ENCODE assay signal across 13 mouse cellular contexts in the genomic region with DNA sequence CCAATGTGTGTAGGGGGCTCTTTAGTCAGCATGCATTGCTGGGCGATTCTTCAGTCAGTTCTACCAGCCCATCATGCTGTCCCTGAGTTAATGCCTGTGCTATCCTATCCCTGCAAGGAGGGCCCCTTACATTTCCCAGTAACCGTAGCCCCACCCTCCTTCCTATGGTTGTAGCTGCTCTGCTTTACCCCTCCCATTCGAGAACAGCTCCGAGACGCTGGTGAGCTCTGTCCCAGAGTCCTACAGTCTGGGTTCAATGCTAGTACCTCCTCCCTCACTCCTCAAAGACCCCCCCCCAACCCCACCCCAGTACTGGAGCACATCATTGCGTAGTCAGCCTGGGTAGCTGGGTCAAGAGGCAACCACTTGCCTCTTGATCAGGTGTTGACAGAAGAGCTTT. TPM values are rescaled to one million over a fixed set of nuclear protein-coding genes. Genes with fewer than 3 reads are reported as not detected.
DNase-seq lines count a peak whose midpoint lies in the region; ATAC-seq and TF ChIP-seq lines count a peak whose summit lies in the region.
"Had no signal": no experiment of that assay in that cellular context is flagged by ENCODE, and none has a peak within 500 bp of the region (broad histone marks: within the 10 kb centered on the region; RNA-seq: fewer than 3 reads in every experiment).

No protein-coding gene starts in this region.

- WGBS in lung, embryonic 15.5 days: 10% methylated on average over 6 of the region's 6 CpGs
- 28% methylated on average over 6 of the region's 6 CpGs for WGBS in lung, adult 2 months
- 39% methylated on average over 6 of the region's 6 CpGs for WGBS in hindbrain, embryonic 11.5 days
- WGBS in limb, embryonic 13.5 days: 23% methylated on average over 6 of the region's 6 CpGs
- 20% methylated on average over 6 of the region's 6 CpGs for WGBS in neural tube, embryonic 14.5 days

- H3K4me1 ChIP-seq in lung, embryonic 15.5 days: peaks cover 22% of the 10 kb centered on the region
- no peaks in the 10 kb centered on the region for H3K4me1 ChIP-seq in lung, adult 2 months (ENCODE audit: control insufficient read depth, insufficient read depth, low read length)
- peaks cover 2% of the 10 kb centered on the region for H3K4me1 ChIP-seq in hindbrain, embryonic 11.5 days (replicated peaks; ENCODE audit: control insufficient read depth, insufficient read depth, low read length)
- H3K4me1 ChIP-seq in limb, embryonic 13.5 days: peaks cover 27% of the 10 kb centered on the region
- H3K4me1 ChIP-seq in neural tube, embryonic 14.5 days (ENCODE audit: control insufficient read depth, insufficient read depth, low read length): peaks cover 43% of the 10 kb centered on the region

- no peak for TF ChIP-seq POLR2A in lung, adult 2 months (IDR thresholded peaks at IDR 0.05; ENCODE audit: borderline replicate concordance, extremely low read depth, low read depth, low read length)

- no peak for DNase-seq in lung, adult 2 months
- no peak for DNase-seq in hindbrain, embryonic 11.5 days (ENCODE audit: low spot score)
- no peak for DNase-seq in urinary bladder, postnatal 25 days (ENCODE audit: low spot score)
- no peak for DNase-seq in gastrocnemius, postnatal 25 days
- DNase-seq: adrenal gland, postnatal 14 days; heart, adult 2 months; kidney, adult 8-10 months; layer of hippocampus, adult 9-11 months; lung, postnatal 10 days; retina, postnatal 1 day had no signal

- H3K27me3 ChIP-seq in lung, embryonic 15.5 days: no peaks in the 10 kb centered on the region; the same call in 1 of the 2 replicates
- no peaks in the 10 kb centered on the region for H3K27me3 ChIP-seq in hindbrain, embryonic 11.5 days (ENCODE audit: control insufficient read depth, insufficient read depth, low read length)
- peaks cover 33% of the 10 kb centered on the region for H3K27me3 ChIP-seq in limb, embryonic 13.5 days
- H3K27me3 ChIP-seq in neural tube, embryonic 14.5 days (ENCODE audit: control insufficient read depth, insufficient read depth, low read length): no peaks in the 10 kb centered on the region

- no peak overlapping the region for H3K4me2 ChIP-seq in lung, embryonic 15.5 days
- H3K4me2 ChIP-seq in hindbrain, embryonic 11.5 days (replicated peaks; ENCODE audit: low read depth, low read length): no peak overlapping the region
- H3K4me2 ChIP-seq in limb, embryonic 13.5 days (replicated peaks): no peak overlapping the region; the same call in 1 of the 2 replicates
- no peak overlapping the region for H3K4me2 ChIP-seq in neural tube, embryonic 14.5 days (ENCODE audit: low read depth, low read length)

- no peak for TF ChIP-seq CTCF in lung, adult 2 months (IDR thresholded peaks at IDR 0.05; ENCODE audit: insufficient read depth, low read length)

- H3K9me3 ChIP-seq in lung, embryonic 15.5 days: no peaks in the 10 kb centered on the region
- no peaks in the 10 kb centered on the region for H3K9me3 ChIP-seq in hindbrain, embryonic 11.5 days (ENCODE audit: control insufficient read depth, low read length)
- no peaks in the 10 kb centered on the region for H3K9me3 ChIP-seq in limb, embryonic 13.5 days
- H3K9me3 ChIP-seq in neural tube, embryonic 14.5 days (ENCODE audit: control insufficient read depth, low read length): no peaks in the 10 kb centered on the region

- H3K9ac ChIP-seq in lung, embryonic 15.5 days: no peak overlapping the region
- no peak overlapping the region for H3K9ac ChIP-seq in hindbrain, embryonic 11.5 days (ENCODE audit: low read depth, low read length)
- no peak overlapping the region for H3K9ac ChIP-seq in limb, embryonic 13.5 days
- H3K9ac ChIP-seq in neural tube, embryonic 14.5 days (replicated peaks; ENCODE audit: low read depth, low read length): no peak overlapping the region

- H3K4me3 ChIP-seq in lung, embryonic 15.5 days: no peak overlapping the region
- no peak overlapping the region for H3K4me3 ChIP-seq in lung, adult 2 months (replicated peaks; ENCODE audit: extremely low read depth, low read depth, low read length)
- H3K4me3 ChIP-seq in hindbrain, embryonic 11.5 days (ENCODE audit: low read depth, low read length): no peak overlapping the region
- no peak overlapping the region for H3K4me3 ChIP-seq in limb, embryonic 13.5 days
- H3K4me3 ChIP-seq in neural tube, embryonic 14.5 days (ENCODE audit: low read depth, low read length): no peak overlapping the region
- H3K4me3 ChIP-seq: heart, adult 2 months had no signal

- ATAC-seq in lung, embryonic 15.5 days (ENCODE audit: borderline replicate concordance, extremely low read depth, low FRiP score, low TSS enrichment): peak; percentile 31; the same call in 1 of the 2 replicates
- ATAC-seq in hindbrain, embryonic 11.5 days (ENCODE audit: low FRiP score): peak; percentile 60
- ATAC-seq in limb, embryonic 13.5 days (ENCODE audit: low FRiP score, low read depth): peak; percentile 37; the same call in 1 of the 2 replicates
- ATAC-seq in neural tube, embryonic 14.5 days (ENCODE audit: low read depth): peak; percentile 33; the same call in 1 of the 2 replicates

- H3K36me3 ChIP-seq in lung, embryonic 15.5 days: no peaks in the 10 kb centered on the region
- no peaks in the 10 kb centered on the region for H3K36me3 ChIP-seq in hindbrain, embryonic 11.5 days (ENCODE audit: control insufficient read depth, insufficient read depth, low read length)
- H3K36me3 ChIP-seq in limb, embryonic 13.5 days: no peaks in the 10 kb centered on the region
- H3K36me3 ChIP-seq in neural tube, embryonic 14.5 days (ENCODE audit: control insufficient read depth, insufficient read depth, low read length): no peaks in the 10 kb centered on the region

- no peak overlapping the region for H3K27ac ChIP-seq in lung, embryonic 15.5 days
- H3K27ac ChIP-seq in hindbrain, embryonic 11.5 days (ENCODE audit: low read depth, low read length): 0 out of 2 replicates have a peak overlapping the region, but pooled peaks have one; percentile 24
- no peak overlapping the region for H3K27ac ChIP-seq in limb, embryonic 13.5 days
- no peak overlapping the region for H3K27ac ChIP-seq in neural tube, embryonic 14.5 days (ENCODE audit: low read depth, low read length)
- H3K27ac ChIP-seq: heart, adult 2 months had no signal

RNA-seq across cellular contexts. Expression of gene Cacna2d2, which starts 35.4 kb away (rescaled TPM):
- 0.30 and 0.42 TPM in 2 replicates for polyA plus RNA-seq in lung, embryonic 15.5 days (2015; fragmentation: Nextera tagmentation; extraction: Ambion mirVana)
- 0.72 and 1.2 TPM in 2 replicates for polyA plus RNA-seq in lung, adult 2 months (2012; rRNA removed)
- 2.0 and 4.2 TPM in 2 replicates for polyA plus RNA-seq in hindbrain, embryonic 11.5 days (2014; fragmentation: Nextera tagmentation; extraction: Ambion mirVana)
- polyA plus RNA-seq in limb, embryonic 13.5 days (2015; fragmentation: Nextera tagmentation; extraction: Ambion mirVana): 0.56 and 0.68 TPM in 2 replicates
- polyA plus RNA-seq in neural tube, embryonic 14.5 days (2014; fragmentation: Nextera tagmentation; extraction: Ambion mirVana): 7.1 and 10.6 TPM in 2 replicates
- under 1 TPM; 0.83 to 0.84 TPM for total RNA-seq in gastrocnemius, postnatal 25 days (2021)
